Mouse (Mus musculus) embryonic facial prominence, embryonic 11.5 days (tissue): Measurements from ENCODE around the gene Krr1. TPM values are rescaled to one million over a fixed set of nuclear protein-coding genes. Genes with fewer than 3 reads are reported as not detected.

ENCODE experiments used
- ATAC-seq: fragments of 200-750 bp; cut with Nextera tagmentation; replicated peaks from 2 replicates; pipeline ENCODE4 v1.8.0; 2017; ENCODE audit warnings: low read depth; ENCODE audit not compliant: insufficient number of reproducible peaks, low FRiP score, low TSS enrichment
- DNase-seq: peaks from one replicate; pipeline ENCODE4 v3.0.0-alpha.2; 2015; ENCODE audit warnings: low spot score
- H3K27ac ChIP-seq: fragments of 300-500 bp; sonication (generic); replicated peaks from 2 replicates; pipeline ENCODE4 v1.5.1; 2014; ENCODE audit warnings: mild to moderate bottlenecking, low read depth, low read length, control low read depth
- H3K27me3 ChIP-seq: fragments of 300-500 bp; sonication (generic); 2 replicates; pipeline ENCODE4 v1.6.1; 2014; ENCODE audit warnings: mild to moderate bottlenecking, low read length, moderate library complexity, mixed read lengths; ENCODE audit not compliant: control insufficient read depth, insufficient read depth
- H3K36me3 ChIP-seq: fragments of 300-500 bp; sonication (generic); replicated peaks from 2 replicates; pipeline ENCODE4 v1.6.1; 2014; ENCODE audit warnings: low read depth, mild to moderate bottlenecking, low read length, moderate library complexity, mixed read lengths; ENCODE audit not compliant: control insufficient read depth, insufficient read depth
- H3K4me1 ChIP-seq: fragments of 300-500 bp; sonication (generic); 2 replicates; pipeline ENCODE4 v1.6.1; 2014; ENCODE audit warnings: low read length, mixed read lengths; ENCODE audit not compliant: control insufficient read depth, insufficient read depth
- H3K4me2 ChIP-seq: fragments of 300-500 bp; sonication (generic); 2 replicates; pipeline ENCODE4 v1.6.1; 2014; ENCODE audit warnings: low read depth, mild to moderate bottlenecking, control low read depth, low read length, moderate library complexity
- H3K4me3 ChIP-seq: fragments of 300-500 bp; sonication (generic); 2 replicates; pipeline ENCODE4 v1.5.1; 2014; ENCODE audit warnings: low read depth, low read length, control low read depth
- H3K9ac ChIP-seq: fragments of 300-500 bp; sonication (generic); replicated peaks from 2 replicates; pipeline ENCODE4 v1.6.1; 2014; ENCODE audit warnings: mild to moderate bottlenecking, control low read depth, low read length
- H3K9me3 ChIP-seq: fragments of 300-500 bp; sonication (generic); replicated peaks from 2 replicates; pipeline ENCODE4 v1.6.1; 2016; ENCODE audit warnings: mild to moderate bottlenecking, low read length, inconsistent platforms, mixed read lengths; ENCODE audit not compliant: control insufficient read depth
- WGBS: fragments of 180-500 bp; shearing (Covaris S2); extraction: QIAGEN DNeasy Blood & Tissue Kit; methylation state at CpG from one replicate; pipeline ENCODE4 v1.1.7; 2014; 5-methylcytosine and 5-hydroxymethylcytosine counted together
- polyA plus RNA-seq: library from polyadenylated mRNA; unstranded; fragments of >200 nt; fragmentation: Nextera tagmentation; extraction: Ambion mirVana; gene quantifications from 2 replicates; pipeline ENCODE4 v1.2.1, GENCODE M21; 2014

Krr1 gene
- 71.0 and 71.2 TPM in 2 replicates for polyA plus RNA-seq

GRCm38 (mm10) chr10:111972542-111973361 lies at the start of gene Krr1:
Gene Krr1, plus strand, starts transcription at chr10:111972664.
- H3K9me3 ChIP-seq: no peaks in the 10 kb centered on the region
- no peaks in the 10 kb centered on the region for H3K36me3 ChIP-seq
- H3K4me1 ChIP-seq: no peaks in the 10 kb centered on the region
- H3K9ac ChIP-seq: peak within 1 kb of the TSS; percentile 86
- H3K27me3 ChIP-seq: no peaks in the 10 kb centered on the region
- DNase-seq (peak; percentile 99), ATAC-seq (peak; percentile 96)
- H3K4me2 ChIP-seq: peak within 1 kb of the TSS; percentile 60
- H3K4me3 ChIP-seq: peak within 1 kb of the TSS; percentile 93
- H3K27ac ChIP-seq: 0 out of 2 replicates have a peak within 1 kb of the TSS, but pooled peaks have one; percentile 32
- WGBS: under 1% methylated on average over 51 of the region's 51 CpGs

- DNase-seq (no peak), ATAC-seq (no peak)
- Histone ChIP-seq H3K9me3 (no peaks in the 10 kb centered on the region), H3K9ac (no peak overlapping the region), H3K27ac (no peak overlapping the region), H3K4me3 (no peak overlapping the region), H3K4me1 (no peaks in the 10 kb centered on the region), H3K27me3 (no peaks in the 10 kb centered on the region), H3K36me3 (no peaks in the 10 kb centered on the region), H3K4me2 (no peak overlapping the region)
- 78% methylated on average over 4 of the region's 4 CpGs for WGBS
Observed at GRCm38 (mm10) chr10:111923503-111924135, 48.8 kb upstream of the Krr1 start.

GRCm38 (mm10) chr10:111924141-111924540 lies 48.3 kb upstream of the Krr1 start:
- no peak for DNase-seq
- no peaks in the 10 kb centered on the region for H3K4me1 ChIP-seq
- ATAC-seq: no peak
- no peaks in the 10 kb centered on the region for H3K27me3 ChIP-seq
- WGBS: 35% methylated on average over 3 of the region's 3 CpGs
- no peak overlapping the region for H3K27ac ChIP-seq
- no peak overlapping the region for H3K4me3 ChIP-seq
- H3K9me3 ChIP-seq: no peaks in the 10 kb centered on the region
- no peak overlapping the region for H3K4me2 ChIP-seq
- no peak overlapping the region for H3K9ac ChIP-seq
- H3K36me3 ChIP-seq: no peaks in the 10 kb centered on the region

GRCm38 (mm10) chr10:111924716-111925488 lies 47.6 kb upstream of the Krr1 start:
- Histone ChIP-seq H3K27me3 (no peaks in the 10 kb centered on the region), H3K36me3 (no peaks in the 10 kb centered on the region), H3K27ac (no peak overlapping the region), H3K9me3 (no peaks in the 10 kb centered on the region), H3K4me2 (no peak overlapping the region), H3K4me1 (no peaks in the 10 kb centered on the region), H3K9ac (0 out of 2 replicates have a peak overlapping the region, but pooled peaks have one; percentile 5), H3K4me3 (no peak overlapping the region)
- 25% methylated on average over 12 of the region's 12 CpGs for WGBS
- ATAC-seq (peak; percentile 26; the same call in 1 of the 2 replicates), DNase-seq (peak; percentile 48)

GRCm38 (mm10) chr10:111925489-111925860 lies 47.0 kb upstream of the Krr1 start:
- Histone ChIP-seq H3K4me3 (no peak overlapping the region), H3K4me2 (no peak overlapping the region), H3K36me3 (no peaks in the 10 kb centered on the region), H3K27ac (no peak overlapping the region), H3K4me1 (no peaks in the 10 kb centered on the region), H3K9ac (no peak overlapping the region), H3K9me3 (no peaks in the 10 kb centered on the region), H3K27me3 (no peaks in the 10 kb centered on the region)
- 1% methylated on average over 10 of the region's 10 CpGs for WGBS
- ATAC-seq: peak; percentile 60; the same call in 1 of the 2 replicates
- peak; percentile 100 for DNase-seq

- WGBS: 40% methylated on average over 11 of the region's 11 CpGs
- Histone ChIP-seq H3K4me1 (no peaks in the 10 kb centered on the region), H3K9me3 (no peaks in the 10 kb centered on the region), H3K9ac (no peak overlapping the region), H3K36me3 (no peaks in the 10 kb centered on the region), H3K4me2 (no peak overlapping the region), H3K27ac (no peak overlapping the region), H3K4me3 (no peak overlapping the region), H3K27me3 (no peaks in the 10 kb centered on the region)
- DNase-seq (peak; percentile 39), ATAC-seq (no peak)
Observed at GRCm38 (mm10) chr10:111932621-111933345, 39.7 kb upstream of the Krr1 start.

- no peaks in the 10 kb centered on the region for H3K27me3 ChIP-seq
- H3K4me3 ChIP-seq: no peak overlapping the region
- H3K4me2 ChIP-seq: no peak overlapping the region
- no peaks in the 10 kb centered on the region for H3K4me1 ChIP-seq
- no peak overlapping the region for H3K27ac ChIP-seq
- no peaks in the 10 kb centered on the region for H3K36me3 ChIP-seq
- WGBS: 93% methylated on average over 2 of the region's 2 CpGs
- no peaks in the 10 kb centered on the region for H3K9me3 ChIP-seq
- H3K9ac ChIP-seq: no peak overlapping the region
- ATAC-seq: no peak
- no peak for DNase-seq
Observed at GRCm38 (mm10) chr10:111935207-111935606, 37.3 kb upstream of the Krr1 start.
